Mouse (Mus musculus) liver, embryonic 14.5 days (tissue): ENCODE measurements around the gene Slc25a24.

ENCODE experiments used
- CTCF ChIP-seq: IDR thresholded peaks from 2 replicates; pipeline ENCODE4 v1.5.1; 2016; ENCODE audit warnings: antibody characterized with exemption, low read depth, control low read depth
- EP300 ChIP-seq: IDR thresholded peaks from 2 replicates; pipeline ENCODE4 v1.6.1; 2016; ENCODE audit warnings: antibody characterized with exemption, low read depth

- no peak for TF ChIP-seq CTCF
- TF ChIP-seq EP300, result no peak
These were observed at the start of gene Slc25a24 for GRCm38 (mm10) chr3:109122641-109123530.
